Mouse (Mus musculus): ENCODE results near the gene Kcnk4. TPM values are rescaled to one million over a fixed set of nuclear protein-coding genes. Genes with fewer than 3 reads are reported as not detected.
A peak's percentile ranks its signal among the peaks of the same experiment; 100 is the strongest.

Gene Kcnk4
- total and polyA plus RNA-seq, 3 experiments: 0.21 to 0.80 TPM; not detected in 1

DNA sequence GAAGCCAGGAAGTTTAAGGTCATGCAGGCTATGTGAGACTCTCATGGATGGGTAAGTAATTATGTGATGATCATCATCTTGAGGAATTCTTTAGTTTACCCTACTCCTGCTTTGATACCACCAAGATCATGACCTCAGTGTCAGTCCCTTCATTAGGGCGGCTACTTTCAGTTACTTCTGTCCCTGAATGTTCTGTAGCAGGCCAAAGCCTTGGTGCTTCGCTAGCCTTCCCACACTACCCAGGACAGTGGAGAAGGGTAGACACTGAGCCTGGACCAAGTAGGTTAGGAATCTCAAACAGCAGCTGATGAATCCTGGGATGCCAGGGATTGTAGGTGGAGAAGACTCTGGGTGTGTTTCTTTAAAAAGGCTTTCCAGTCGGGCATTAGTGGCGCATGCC is 47.1 kb upstream of the Kcnk4 start:
- no peak for DNase-seq (ENCODE audit: extremely low read depth)
- Histone ChIP-seq H3K4me2 (ENCODE audit: insufficient read depth, low read depth, poor library complexity, severe bottlenecking) (peak overlapping the region; percentile 84), H3K79me2 (replicated peaks; ENCODE audit: control insufficient read depth, extremely low read depth, insufficient read depth, poor library complexity, severe bottlenecking) (peaks cover 17% of the 10 kb centered on the region), H3K27ac (ENCODE audit: insufficient read depth, low read depth) (no peak overlapping the region), H3K4me3 (replicated peaks in 1 of 3; ENCODE audit: low read depth in 2 of 3, low read length in 2 of 3, poor library complexity in 1 of 3) (peak overlapping the region in 2 of 3 experiments; percentile 73 to 83), H3K4me1 (ENCODE audit: control insufficient read depth in 1 of 2, insufficient read depth in 2 of 2) (peaks cover 22 to 50% of the 10 kb centered on the region in 2 experiments), H3K9me3 (replicated peaks; ENCODE audit: low read length) (no peaks in the 10 kb centered on the region), H3K9ac (ENCODE audit: insufficient read depth, low read depth) (peak overlapping the region; percentile 78), H3K36me3 (replicated peaks in 1 of 2; ENCODE audit: control insufficient read depth in 1 of 2, insufficient read depth in 1 of 2, low read length in 1 of 2) (peaks cover 27 to 64% of the 10 kb centered on the region in 2 experiments), H3K27me3 (replicated peaks) (no peaks in the 10 kb centered on the region)
- TF ChIP-seq SIN3A (IDR thresholded peaks at IDR 0.05; ENCODE audit: low read length) (no peak), ZC3H11A (IDR thresholded peaks at IDR 0.05; ENCODE audit: low read depth, low read length) (no peak), TCF12 (IDR thresholded peaks at IDR 0.05; ENCODE audit: low read depth, low read length) (no peak), USF2 (conservative IDR thresholded peaks at IDR 0.05; ENCODE audit: low read depth, low read length) (no peak), IRF4 (IDR thresholded peaks at IDR 0.05; ENCODE audit: low read depth, low read length) (no peak), NRF1 (IDR thresholded peaks at IDR 0.05; ENCODE audit: low read depth, low read length) (no peak), POLR2AphosphoS2 (IDR thresholded peaks at IDR 0.05; ENCODE audit: low read depth, low read length) (no peak), KAT2A (IDR thresholded peaks at IDR 0.05; ENCODE audit: insufficient replicate concordance, low read length) (no peak), E2F4 (IDR thresholded peaks at IDR 0.05; ENCODE audit: insufficient replicate concordance, low read depth, low read length) (no peak), MAX (IDR thresholded peaks at IDR 0.05; ENCODE audit: low read length) (no peak), ZMIZ1 (IDR thresholded peaks at IDR 0.05; ENCODE audit: low read depth, low read length) (no peak), POLR2A (IDR thresholded peaks at IDR 0.05; ENCODE audit: low read depth, low read length) (no peak), ETS1 (conservative IDR thresholded peaks at IDR 0.05; ENCODE audit: low read depth, low read length) (no peak), MYC (IDR thresholded peaks at IDR 0.05; ENCODE audit: low read depth, low read length) (no peak)
- in situ Hi-C loops (cut with MboI; ENCODE audit: low pct_ligation_motif_present, low pct_unique_long_range_greater_than_20kb, low sequenced_read_pairs) (no loop called here), dilution Hi-C loops (cut with MboI; ENCODE audit: extremely low pct_ligation_motif_present, extremely low pct_unique_long_range_greater_than_20kb, low sequenced_read_pairs) (no loop called here)

DNA sequence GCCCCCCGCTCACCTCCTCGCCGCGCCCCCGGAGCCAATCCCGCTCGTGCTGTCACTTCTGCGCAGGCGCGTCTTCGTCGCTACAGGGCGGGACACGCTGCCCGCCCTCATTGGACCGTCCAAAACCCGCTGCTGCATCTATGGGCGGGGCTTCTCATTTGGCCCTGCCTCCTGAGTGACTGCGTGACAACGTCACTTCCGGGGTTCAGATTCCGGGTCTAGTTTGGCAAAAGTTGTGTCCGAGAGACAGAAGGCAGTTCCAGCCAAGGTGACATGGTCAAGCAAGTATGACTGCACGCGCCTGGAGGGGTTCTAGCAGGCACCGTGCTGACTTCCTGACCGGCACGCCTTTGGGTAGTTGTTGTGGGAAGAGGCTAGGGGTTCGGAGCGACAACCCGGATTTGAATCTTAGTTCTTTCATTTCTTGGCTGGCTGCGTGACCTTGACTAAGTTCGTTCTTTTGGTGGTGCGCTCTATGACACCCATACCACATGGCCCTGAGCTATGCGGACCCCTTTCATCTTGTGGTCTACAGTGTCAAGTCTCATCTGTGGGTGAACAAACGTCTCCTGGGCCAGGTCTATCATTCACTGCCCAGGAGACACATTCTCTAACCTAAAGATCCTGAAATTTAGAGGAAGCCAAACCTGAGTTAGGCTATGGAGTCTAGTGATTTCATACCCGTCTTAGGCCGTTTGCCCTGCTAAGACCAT is 46.2 kb upstream of the Kcnk4 start, which contains the start of gene Fkbp2:
Gene Fkbp2 (minus strand): TSS at position 121 of the 713 bp plus-strand sequence.
- Histone ChIP-seq H3K4me2 (ENCODE audit: insufficient read depth, low read depth, poor library complexity, severe bottlenecking) (peak within 1 kb of the TSS; percentile 84), H3K79me2 (replicated peaks; ENCODE audit: control insufficient read depth, extremely low read depth, insufficient read depth, poor library complexity, severe bottlenecking) (peaks cover 26% of the 10 kb centered on the region), H3K27ac (ENCODE audit: insufficient read depth, low read depth) (peak within 1 kb of the TSS; percentile 65), H3K9ac (ENCODE audit: insufficient read depth, low read depth) (peak within 1 kb of the TSS; percentile 78), H3K4me1 (ENCODE audit: control insufficient read depth in 1 of 2, insufficient read depth in 2 of 2) (peaks cover 15 to 44% of the 10 kb centered on the region in 2 experiments), H3K4me3 (replicated peaks in 1 of 3; ENCODE audit: low read depth in 2 of 3, low read length in 2 of 3, poor library complexity in 1 of 3) (peak within 1 kb of the TSS; percentile 73 to 83 (median 79)), H3K27me3 (replicated peaks) (no peaks in the 10 kb centered on the region), H3K9me3 (replicated peaks; ENCODE audit: low read length) (no peaks in the 10 kb centered on the region), H3K36me3 (replicated peaks in 1 of 2; ENCODE audit: control insufficient read depth in 1 of 2, insufficient read depth in 1 of 2, low read length in 1 of 2) (peaks cover 27 to 59% of the 10 kb centered on the region in 2 experiments)
- peak; percentile 98 for DNase-seq (ENCODE audit: extremely low read depth)
- peak; percentile 90 for TF ChIP-seq TCF12 (IDR thresholded peaks at IDR 0.05; ENCODE audit: low read depth, low read length)
- TF ChIP-seq E2F4 (IDR thresholded peaks at IDR 0.05; ENCODE audit: insufficient replicate concordance, low read depth, low read length): 0 out of 2 replicates have a peak, but pooled peaks have one; percentile 26
- TF ChIP-seq HCFC1 (IDR thresholded peaks at IDR 0.05; ENCODE audit: low read depth, low read length): peak; percentile 73
- peak; percentile 96 for TF ChIP-seq TBP (conservative IDR thresholded peaks at IDR 0.05; ENCODE audit: low read depth, low read length)
- TF ChIP-seq MYC (IDR thresholded peaks at IDR 0.05; ENCODE audit: low read depth, low read length): peak; percentile 75; the same call in 1 of the 2 replicates
- TF ChIP-seq MAX (IDR thresholded peaks at IDR 0.05; ENCODE audit: low read length): peak; percentile 15; the same call in 1 of the 2 replicates
- TF ChIP-seq NELFE (IDR thresholded peaks at IDR 0.05; ENCODE audit: low read depth, low read length): peak; percentile 98
- TF ChIP-seq NRF1 (IDR thresholded peaks at IDR 0.05; ENCODE audit: low read depth, low read length): peak; percentile 93
- TF ChIP-seq KAT2A (IDR thresholded peaks at IDR 0.05; ENCODE audit: insufficient replicate concordance, low read length): 0 out of 2 replicates have a peak, but pooled peaks have one; percentile 59
- TF ChIP-seq JUND (conservative IDR thresholded peaks at IDR 0.05; ENCODE audit: low read depth, low read length): no peak
- TF ChIP-seq RCOR1 (conservative IDR thresholded peaks at IDR 0.05; ENCODE audit: low read depth, low read length): no peak
- TF ChIP-seq MXI1 (IDR thresholded peaks at IDR 0.05; ENCODE audit: low read depth, low read length): peak; percentile 88
- peak; percentile 59; the same call in 1 of the 2 replicates for TF ChIP-seq CHD2 (IDR thresholded peaks at IDR 0.05; ENCODE audit: low read length)
- TF ChIP-seq GABPA (IDR thresholded peaks at IDR 0.05; ENCODE audit: insufficient replicate concordance, low read depth, low read length): no peak
- peak; percentile 94 for TF ChIP-seq ELF1 (IDR thresholded peaks at IDR 0.05; ENCODE audit: low read depth, low read length)
- peak; percentile 95 for TF ChIP-seq SIN3A (IDR thresholded peaks at IDR 0.05; ENCODE audit: low read length)
- peak; percentile 44 for TF ChIP-seq BHLHE40 (IDR thresholded peaks at IDR 0.05; ENCODE audit: low read depth, low read length)
- TF ChIP-seq ZMIZ1 (IDR thresholded peaks at IDR 0.05; ENCODE audit: low read depth, low read length): peak; percentile 97
- TF ChIP-seq CHD1 (IDR thresholded peaks at IDR 0.05; ENCODE audit: low read depth, low read length): no peak
- TF ChIP-seq POLR2A (IDR thresholded peaks at IDR 0.05; ENCODE audit: low read depth, low read length): peak; percentile 100
- TF ChIP-seq POLR2AphosphoS2 (IDR thresholded peaks at IDR 0.05; ENCODE audit: low read depth, low read length): peak; percentile 96
- 0 out of 2 replicates have a peak, but pooled peaks have one; percentile 72 for TF ChIP-seq MAZ (IDR thresholded peaks at IDR 0.05; ENCODE audit: low read depth, low read length)
- TF ChIP-seq IRF4 (IDR thresholded peaks at IDR 0.05; ENCODE audit: low read depth, low read length): no peak
- TF ChIP-seq ZNF384 (IDR thresholded peaks at IDR 0.05; ENCODE audit: low read depth, low read length): no peak
- in situ Hi-C loops (cut with MboI; ENCODE audit: low pct_ligation_motif_present, low pct_unique_long_range_greater_than_20kb, low sequenced_read_pairs) (no loop called here), dilution Hi-C loops (cut with MboI; ENCODE audit: extremely low pct_ligation_motif_present, extremely low pct_unique_long_range_greater_than_20kb, low sequenced_read_pairs) (no loop called here)

Data from CH12.LX (cell line).